In genomic region chr2:31318162-31318561, GRCm38 (mm10) we compare ENCODE assay signal across 16 mouse cellular contexts. TPM values are rescaled to one million over a fixed set of nuclear protein-coding genes. Genes with fewer than 3 reads are reported as not detected.
DNase-seq lines count a peak whose midpoint lies in the region; ATAC-seq and TF ChIP-seq lines count a peak whose summit lies in the region.
"Had no signal": no experiment of that assay in that cellular context is flagged by ENCODE, and none has a peak within 500 bp of the region (broad histone marks: within the 10 kb centered on the region; RNA-seq: fewer than 3 reads in every experiment).

No protein-coding gene starts in this region.

- 13% methylated on average over 2 of the region's 2 CpGs for WGBS in heart, postnatal 0 days

- peak; percentile 33 to 54 for DNase-seq in adrenal gland, adult (ENCODE audit: inconsistent age in 2 of 2, low spot score in 1 of 2)
- no peak for DNase-seq in adrenal gland, adult 18-20 months (ENCODE audit: low spot score in 2 of 2)
- peak; percentile 69 for DNase-seq in heart, postnatal 0 days (ENCODE audit: low spot score)
- no peak for DNase-seq in heart, postnatal 14 days
- DNase-seq in brain, embryonic 14.5 days (ENCODE audit: low read depth) = peak; percentile 49
- DNase-seq in thymus, postnatal 14 days = no peak
- DNase-seq: cerebellum, adult 9-11 months; layer of hippocampus, adult 9-11 months; liver, embryonic 13.5 days; right cerebral cortex, postnatal 25 days; thymus, adult 18-20 months had no signal

- H3K4me2 ChIP-seq in heart, postnatal 0 days (ENCODE audit: low read depth, low read length) = no peak overlapping the region
- H3K4me2 ChIP-seq in myocyte (ENCODE audit: low read depth) = no peak overlapping the region
- H3K4me2 ChIP-seq: embryonic facial prominence, embryonic 12.5 days; forebrain, embryonic 12.5 days; hindbrain, embryonic 14.5 days; liver, embryonic 13.5 days had no signal

- no peaks in the 10 kb centered on the region for H3K36me3 ChIP-seq in heart, postnatal 0 days (replicated peaks; ENCODE audit: control insufficient read depth, insufficient read depth, low read length)
- no peaks in the 10 kb centered on the region for H3K36me3 ChIP-seq in myocyte (ENCODE audit: control insufficient read depth, insufficient read depth)
- H3K36me3 ChIP-seq: embryonic facial prominence, embryonic 12.5 days; forebrain, embryonic 12.5 days; liver, embryonic 13.5 days had no signal

- no peaks in the 10 kb centered on the region for H3K9me3 ChIP-seq in heart, postnatal 0 days (replicated peaks; ENCODE audit: control insufficient read depth, low read length)
- H3K9me3 ChIP-seq: embryonic facial prominence, embryonic 12.5 days; forebrain, embryonic 12.5 days; liver, embryonic 13.5 days had no signal

- intact Hi-C loops in heart, postnatal 14 days (cut with DNase I) = no loop called here

- no peak overlapping the region for H3K4me3 ChIP-seq in heart, postnatal 0 days (ENCODE audit: low read depth, low read length)
- H3K4me3 ChIP-seq in myocyte = no peak overlapping the region
- H3K4me3 ChIP-seq: embryonic facial prominence, embryonic 12.5 days; forebrain, embryonic 12.5 days; liver, embryonic 13.5 days had no signal

- H3K79me2 ChIP-seq in myocyte (ENCODE audit: control insufficient read depth, insufficient read depth) = no peaks in the 10 kb centered on the region

- ATAC-seq in heart, postnatal 0 days (ENCODE audit: insufficient read depth, low read depth) = peak; percentile 88
- no peak for ATAC-seq in CD4-positive, CD25-positive, alpha-beta regulatory T cell, adult 4 months

- H3K9ac ChIP-seq in heart, postnatal 0 days (replicated peaks; ENCODE audit: low read depth, low read length) = no peak overlapping the region
- H3K9ac ChIP-seq: embryonic facial prominence, embryonic 12.5 days; forebrain, embryonic 12.5 days; hindbrain, embryonic 14.5 days; liver, embryonic 13.5 days had no signal

- TF ChIP-seq EP300 in heart, postnatal 0 days (IDR thresholded peaks at IDR 0.05; ENCODE audit: low read depth) = no peak

- H3K27me3 ChIP-seq in heart, postnatal 0 days (ENCODE audit: control insufficient read depth, insufficient read depth, low read length) = peaks cover 38% of the 10 kb centered on the region
- H3K27me3 ChIP-seq in myocyte (ENCODE audit: control insufficient read depth, insufficient read depth, insufficient read length) = peaks cover 71% of the 10 kb centered on the region

- TF ChIP-seq POLR2A in brain, embryonic 14.5 days (IDR thresholded peaks at IDR 0.05; ENCODE audit: borderline replicate concordance, extremely low read depth, insufficient read depth, insufficient read length, poor library complexity, severe bottlenecking) = no peak
- TF ChIP-seq POLR2A in myocyte (IDR thresholded peaks at IDR 0.05; ENCODE audit: insufficient read length, low read depth) = no peak

- H3ac ChIP-seq in myocyte (ENCODE audit: control insufficient read depth, insufficient read length) = no peak overlapping the region

- no peak overlapping the region for H3K27ac ChIP-seq in heart, postnatal 0 days (ENCODE audit: low read depth)
- H3K27ac ChIP-seq: embryonic facial prominence, embryonic 12.5 days; forebrain, embryonic 12.5 days; hindbrain, embryonic 14.5 days; liver, embryonic 13.5 days had no signal

- TF ChIP-seq CTCF in heart, postnatal 0 days (IDR thresholded peaks at IDR 0.05; ENCODE audit: low read depth) = no peak
- no peak for TF ChIP-seq CTCF in brain, embryonic 14.5 days (IDR thresholded peaks at IDR 0.05; ENCODE audit: borderline replicate concordance, extremely low read depth, insufficient read depth, insufficient read length)

- no peaks in the 10 kb centered on the region for H3K4me1 ChIP-seq in heart, postnatal 0 days (ENCODE audit: control insufficient read depth, insufficient read depth)
- H3K4me1 ChIP-seq: liver, embryonic 13.5 days had no signal

TF ChIP-seq in myocyte, 11 proteins besides CTCF, POLR2A, EP300 and RAD21:
- TF ChIP-seq SRF (IDR thresholded peaks at IDR 0.05; ENCODE audit: control insufficient read depth, insufficient read length, low read depth) (peak; percentile 70), USF1 (IDR thresholded peaks at IDR 0.05; ENCODE audit: low read depth) (no peak)

RNA-seq across cellular contexts. Expression of gene Hmcn2, which starts 3.9 kb away (rescaled TPM):
- 1 to 10 TPM in 1 of 2 experiments, under 1 TPM in 1; 0.73 to 1.5 TPM for total RNA-seq in adrenal gland, adult 18-20 months (2021)
- total RNA-seq in heart, postnatal 0 days (2014; rRNA removed; ENCODE audit: low replicate concordance) = 0.35 and 3.1 TPM in 2 replicates
- polyA plus RNA-seq in heart, postnatal 0 days (2015; fragmentation: Nextera tagmentation; extraction: Ambion mirVana) = 0.67 and 0.77 TPM in 2 replicates
- 10 to 100 TPM; 30.5 to 31.5 TPM for total RNA-seq in heart, postnatal 14 days (2021)
- polyA plus RNA-seq in brain, embryonic 14.5 days (2012; rRNA removed) = 0.44 and 0.96 TPM in 2 replicates
- polyA plus RNA-seq in myocyte (2012; fragmentation: generic; extraction: Trizol) = 2.6 TPM
- under 1 TPM; 0.36 to 0.48 TPM for polyA plus RNA-seq in CD4-positive, CD25-positive, alpha-beta regulatory T cell, adult 4 months (2017; shearing (Covaris generic))

Comparison
In these comparisons a context has a peak if more than half of its experiments do, and no peak if none do; other contexts are left out.
1. DNase-seq: peak in adrenal gland, adult (2 of 2), heart, postnatal 0 days (single experiment) and brain, embryonic 14.5 days (single experiment); none in adrenal gland, adult 18-20 months (0 of 2), heart, postnatal 14 days (0 of 2) and thymus, postnatal 14 days (single experiment).